Mouse (Mus musculus): ENCODE results near the gene Trim60. TPM values are rescaled to one million over a fixed set of nuclear protein-coding genes. Genes with fewer than 3 reads are reported as not detected.

Trim60 gene
- polyA plus RNA-seq, 1 experiment, result not detected

DNA sequence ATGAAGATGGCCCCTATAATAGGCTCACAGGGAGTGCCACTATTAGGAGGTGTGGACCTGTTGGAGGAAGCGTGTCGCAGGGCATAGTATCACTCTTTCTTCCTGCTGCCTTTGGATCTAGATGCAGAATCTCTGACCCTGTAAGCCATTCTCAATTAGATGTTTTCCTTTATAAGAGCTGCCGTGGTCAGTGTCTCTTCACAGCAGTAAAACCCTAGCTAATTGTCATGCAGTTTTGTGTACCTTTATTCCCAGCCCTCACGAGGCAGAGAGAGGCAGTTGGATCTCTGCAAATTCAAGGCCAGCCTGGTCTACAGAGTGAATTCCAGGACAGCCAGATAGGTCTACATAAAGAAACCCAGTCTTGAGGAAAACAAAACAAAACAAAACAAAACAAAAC lies 43.8 kb upstream of the Trim60 start:
- H3K36me3 ChIP-seq (ENCODE audit: control insufficient read depth, insufficient read depth), result no peaks in the 10 kb centered on the region
- H3K27me3 ChIP-seq (ENCODE audit: control insufficient read depth, insufficient read depth, insufficient read length), result no peaks in the 10 kb centered on the region
- H3K79me2 ChIP-seq (ENCODE audit: control insufficient read depth, insufficient read depth), result no peaks in the 10 kb centered on the region
- no peak overlapping the region for H3K4me2 ChIP-seq (ENCODE audit: low read depth)
- no peak overlapping the region for H3ac ChIP-seq (ENCODE audit: control insufficient read depth, insufficient read length)
- H3K4me3 ChIP-seq, result no peak overlapping the region
- no peak for TF ChIP-seq POLR2A (IDR thresholded peaks at IDR 0.05; ENCODE audit: insufficient read length, low read depth)
- TF ChIP-seq USF1 (IDR thresholded peaks at IDR 0.05; ENCODE audit: low read depth), result no peak
- no peak for TF ChIP-seq SRF (IDR thresholded peaks at IDR 0.05; ENCODE audit: control insufficient read depth, insufficient read length, low read depth)
- TF ChIP-seq MYOG (IDR thresholded peaks at IDR 0.05; ENCODE audit: control insufficient read depth in 1 of 3, insufficient read depth in 1 of 3, insufficient read length in 2 of 3, low read depth in 2 of 3), result no peak

DNA sequence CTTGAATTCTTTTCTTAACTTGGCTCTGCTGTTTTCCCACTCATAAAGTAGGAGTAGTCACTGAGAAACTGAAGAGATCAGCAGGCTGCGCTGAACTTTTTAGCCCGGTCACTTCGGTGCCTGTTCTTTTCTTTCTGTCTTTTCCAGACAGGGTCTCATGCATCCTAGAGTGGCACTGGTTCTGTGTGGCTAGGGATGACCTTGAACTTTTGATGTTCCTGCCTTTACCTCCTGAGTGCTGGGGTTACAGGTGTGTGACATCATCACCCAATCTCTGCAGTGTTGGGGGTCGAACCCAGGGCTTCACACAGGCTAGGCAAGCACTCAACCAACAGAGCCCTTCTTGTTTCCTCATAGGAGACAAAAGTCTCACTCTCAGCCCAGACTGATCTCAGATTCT lies 38.3 kb upstream of the Trim60 start:
- H3K36me3 ChIP-seq (ENCODE audit: control insufficient read depth, insufficient read depth), result no peaks in the 10 kb centered on the region
- no peak overlapping the region for H3K4me2 ChIP-seq (ENCODE audit: low read depth)

DNA sequence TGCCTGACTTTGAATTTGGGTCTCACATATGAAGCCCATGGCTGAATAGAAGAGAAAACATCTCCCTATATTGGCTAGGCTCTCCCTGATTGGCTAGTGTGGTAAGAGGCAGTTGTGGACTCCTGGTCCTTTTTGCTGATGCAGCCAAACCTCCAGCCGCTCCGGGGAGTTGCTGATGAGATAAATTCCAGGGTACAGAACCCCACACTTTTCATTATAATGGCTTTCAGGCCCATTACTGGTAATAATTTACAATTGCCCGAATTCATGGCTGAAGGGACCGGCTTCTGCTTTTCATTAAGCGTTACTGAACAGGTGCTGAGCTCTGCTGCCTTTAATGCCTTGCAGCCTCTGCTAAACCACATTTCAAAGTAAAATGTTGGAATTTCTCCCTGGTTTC lies 35.6 kb upstream of the Trim60 start:
- Histone ChIP-seq H3K4me3 (no peak overlapping the region), H3K36me3 (ENCODE audit: control insufficient read depth, insufficient read depth) (no peaks in the 10 kb centered on the region), H3K27me3 (ENCODE audit: control insufficient read depth, insufficient read depth, insufficient read length) (no peaks in the 10 kb centered on the region), H3ac (ENCODE audit: control insufficient read depth, insufficient read length) (no peak overlapping the region), H3K79me2 (ENCODE audit: control insufficient read depth, insufficient read depth) (no peaks in the 10 kb centered on the region), H3K4me2 (ENCODE audit: low read depth) (no peak overlapping the region)
- no peak for TF ChIP-seq TCF3 (IDR thresholded peaks at IDR 0.05; ENCODE audit: insufficient read length, low read depth)
- no peak for TF ChIP-seq E2F4 (IDR thresholded peaks at IDR 0.05; ENCODE audit: insufficient read depth)
- TF ChIP-seq POLR2AphosphoS2 (IDR thresholded peaks at IDR 0.05; ENCODE audit: insufficient read length, low read depth), result no peak

More for the DNA sequence above, 38.3 kb upstream of the Trim60 start:
- no peak overlapping the region for H3K4me3 ChIP-seq
- no peak overlapping the region for H3ac ChIP-seq (ENCODE audit: control insufficient read depth, insufficient read length)
- no peaks in the 10 kb centered on the region for H3K79me2 ChIP-seq (ENCODE audit: control insufficient read depth, insufficient read depth)
- no peaks in the 10 kb centered on the region for H3K27me3 ChIP-seq (ENCODE audit: control insufficient read depth, insufficient read depth, insufficient read length)
- TF ChIP-seq CEBPB (IDR thresholded peaks at IDR 0.05; ENCODE audit: insufficient read depth, poor library complexity, severe bottlenecking) (no peak), USF1 (IDR thresholded peaks at IDR 0.05; ENCODE audit: low read depth) (no peak), MYOG (IDR thresholded peaks at IDR 0.05; ENCODE audit: control insufficient read depth in 1 of 3, insufficient read depth in 1 of 3, insufficient read length in 2 of 3, low read depth in 2 of 3) (no peak), POLR2AphosphoS2 (IDR thresholded peaks at IDR 0.05; ENCODE audit: insufficient read length, low read depth) (no peak), REST (IDR thresholded peaks at IDR 0.05; ENCODE audit: insufficient read depth, insufficient read length) (no peak), TCF12 (IDR thresholded peaks at IDR 0.05; ENCODE audit: insufficient read depth, poor library complexity, severe bottlenecking) (no peak), MAX (IDR thresholded peaks at IDR 0.05; ENCODE audit: low read depth) (no peak), POLR2A (IDR thresholded peaks at IDR 0.05; ENCODE audit: insufficient read length, low read depth) (no peak), SRF (IDR thresholded peaks at IDR 0.05; ENCODE audit: control insufficient read depth, insufficient read length, low read depth) (no peak), E2F4 (IDR thresholded peaks at IDR 0.05; ENCODE audit: insufficient read depth) (no peak), TCF3 (IDR thresholded peaks at IDR 0.05; ENCODE audit: insufficient read length, low read depth) (no peak), MYOD1 (IDR thresholded peaks at IDR 0.05; ENCODE audit: control insufficient read depth in 1 of 3, insufficient read length in 2 of 3, low read depth in 2 of 3) (no peak)

DNA sequence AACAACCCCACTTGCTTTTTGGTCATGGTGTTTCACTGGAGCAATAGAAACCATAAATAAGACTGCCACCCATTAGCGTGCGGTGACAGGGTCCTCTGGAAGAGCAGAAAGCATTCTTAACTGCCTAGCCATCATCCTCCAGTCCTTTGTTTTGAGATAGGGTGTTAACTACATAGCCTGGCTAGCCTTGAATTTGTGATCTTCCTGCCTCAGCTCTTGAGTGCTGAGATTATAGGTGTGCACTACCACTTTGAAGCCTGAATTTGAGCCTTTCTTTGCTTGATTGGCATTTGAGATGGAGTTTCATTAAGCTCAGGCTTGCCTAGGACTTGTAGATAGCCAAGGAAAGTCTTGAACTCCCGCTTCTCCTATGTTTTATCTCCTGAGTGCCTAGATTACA lies 35.2 kb upstream of the Trim60 start:
- no peaks in the 10 kb centered on the region for H3K36me3 ChIP-seq (ENCODE audit: control insufficient read depth, insufficient read depth)
- H3K4me2 ChIP-seq (ENCODE audit: low read depth), result no peak overlapping the region
- H3K4me3 ChIP-seq, result no peak overlapping the region
- no peak overlapping the region for H3ac ChIP-seq (ENCODE audit: control insufficient read depth, insufficient read length)
- no peak for TF ChIP-seq POLR2A (IDR thresholded peaks at IDR 0.05; ENCODE audit: insufficient read length, low read depth)
- H3K27me3 ChIP-seq (ENCODE audit: control insufficient read depth, insufficient read depth, insufficient read length), result no peaks in the 10 kb centered on the region
- H3K79me2 ChIP-seq (ENCODE audit: control insufficient read depth, insufficient read depth), result no peaks in the 10 kb centered on the region

DNA sequence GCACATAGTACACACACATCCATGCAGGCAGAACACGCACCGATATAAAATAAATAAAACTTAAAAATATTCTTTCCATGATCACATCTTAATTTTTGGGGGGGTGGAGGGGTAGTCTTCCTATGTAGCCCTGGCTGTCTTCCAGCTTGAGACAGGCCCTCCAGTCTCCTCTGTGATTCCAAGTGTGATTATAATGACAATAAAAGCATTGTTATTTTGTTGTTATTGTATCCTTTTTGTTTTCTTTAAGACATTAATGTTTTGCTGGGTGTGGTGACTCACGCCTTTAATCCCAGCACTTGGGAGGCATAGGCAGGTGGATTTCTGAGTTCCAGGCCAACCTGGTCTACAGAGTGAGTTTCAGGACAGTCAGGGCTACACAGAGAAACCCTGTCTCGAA lies 29.4 kb upstream of the Trim60 start:
- H3ac ChIP-seq (ENCODE audit: control insufficient read depth, insufficient read length), result no peak overlapping the region
- H3K79me2 ChIP-seq (ENCODE audit: control insufficient read depth, insufficient read depth), result no peaks in the 10 kb centered on the region
- no peak overlapping the region for H3K4me3 ChIP-seq
- no peaks in the 10 kb centered on the region for H3K36me3 ChIP-seq (ENCODE audit: control insufficient read depth, insufficient read depth)
- no peak overlapping the region for H3K4me2 ChIP-seq (ENCODE audit: low read depth)
- no peaks in the 10 kb centered on the region for H3K27me3 ChIP-seq (ENCODE audit: control insufficient read depth, insufficient read depth, insufficient read length)
- TF ChIP-seq CEBPB (IDR thresholded peaks at IDR 0.05; ENCODE audit: insufficient read depth, poor library complexity, severe bottlenecking), result no peak
- TF ChIP-seq MAX (IDR thresholded peaks at IDR 0.05; ENCODE audit: low read depth), result no peak
- no peak for TF ChIP-seq POLR2A (IDR thresholded peaks at IDR 0.05; ENCODE audit: insufficient read length, low read depth)
- no peak for TF ChIP-seq E2F4 (IDR thresholded peaks at IDR 0.05; ENCODE audit: insufficient read depth)

DNA sequence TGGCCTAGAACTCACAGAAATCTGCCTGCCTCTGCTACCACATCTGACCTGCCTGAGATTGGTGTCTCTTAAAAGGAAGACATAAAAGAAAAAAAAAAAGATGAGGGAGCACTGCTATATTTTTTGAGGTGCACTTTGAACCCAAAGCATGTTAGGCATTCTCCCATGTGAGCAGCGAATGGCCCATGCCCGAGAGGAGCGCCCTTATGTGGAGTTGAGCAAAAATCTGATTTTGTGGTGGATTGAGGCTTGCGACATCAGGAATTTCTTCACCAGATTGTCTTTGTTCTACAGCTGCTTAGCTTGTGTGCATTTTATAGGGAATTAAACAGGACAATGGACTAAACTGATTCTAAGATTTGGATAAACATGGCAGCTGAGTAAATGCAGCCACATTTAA lies 28.8 kb upstream of the Trim60 start:
- Histone ChIP-seq H3K4me3 (no peak overlapping the region), H3K4me2 (ENCODE audit: low read depth) (no peak overlapping the region), H3K79me2 (ENCODE audit: control insufficient read depth, insufficient read depth) (no peaks in the 10 kb centered on the region), H3K36me3 (ENCODE audit: control insufficient read depth, insufficient read depth) (no peaks in the 10 kb centered on the region), H3K27me3 (ENCODE audit: control insufficient read depth, insufficient read depth, insufficient read length) (no peaks in the 10 kb centered on the region), H3ac (ENCODE audit: control insufficient read depth, insufficient read length) (no peak overlapping the region)
- TF ChIP-seq CEBPB (IDR thresholded peaks at IDR 0.05; ENCODE audit: insufficient read depth, poor library complexity, severe bottlenecking), result no peak
- no peak for TF ChIP-seq TCF12 (IDR thresholded peaks at IDR 0.05; ENCODE audit: insufficient read depth, poor library complexity, severe bottlenecking)
- TF ChIP-seq TCF3 (IDR thresholded peaks at IDR 0.05; ENCODE audit: insufficient read length, low read depth), result no peak
- TF ChIP-seq USF1 (IDR thresholded peaks at IDR 0.05; ENCODE audit: low read depth), result no peak
- TF ChIP-seq POLR2A (IDR thresholded peaks at IDR 0.05; ENCODE audit: insufficient read length, low read depth), result no peak
- no peak for TF ChIP-seq MAX (IDR thresholded peaks at IDR 0.05; ENCODE audit: low read depth)
- no peak for TF ChIP-seq E2F4 (IDR thresholded peaks at IDR 0.05; ENCODE audit: insufficient read depth)
- TF ChIP-seq MYOD1 (IDR thresholded peaks at IDR 0.05; ENCODE audit: control insufficient read depth in 1 of 3, insufficient read length in 2 of 3, low read depth in 2 of 3), result no peak
- TF ChIP-seq POLR2AphosphoS2 (IDR thresholded peaks at IDR 0.05; ENCODE audit: insufficient read length, low read depth), result no peak
- no peak for TF ChIP-seq SRF (IDR thresholded peaks at IDR 0.05; ENCODE audit: control insufficient read depth, insufficient read length, low read depth)
- TF ChIP-seq MYOG (IDR thresholded peaks at IDR 0.05; ENCODE audit: control insufficient read depth in 1 of 3, insufficient read depth in 1 of 3, insufficient read length in 2 of 3, low read depth in 2 of 3), result no peak
- no peak for TF ChIP-seq REST (IDR thresholded peaks at IDR 0.05; ENCODE audit: insufficient read depth, insufficient read length)
